Mouse (Mus musculus) MEL (cell line): ENCODE results near the gene Ggt1. TPM values are rescaled to one million over a fixed set of nuclear protein-coding genes. Genes with fewer than 3 reads are reported as not detected.

Experiments
- DNase-seq: peaks from one replicate; pipeline ENCODE4 v3.0.0; 2011; ENCODE audit warnings: low read depth, low spot score
- H3K27ac ChIP-seq: 2 replicates; pipeline ENCODE4 v1.5.1; 2012; ENCODE audit warnings: low read depth, mild to moderate bottlenecking, control low read depth, low read length, moderate library complexity; ENCODE audit not compliant: control insufficient read depth
- H3K27me3 ChIP-seq, 2 experiments: fragments of 150-350 bp in 1 of 2; sonication (generic) in 1 of 2; 2 replicates each; pipeline ENCODE4 v1.6.1; 2012; ENCODE audit warnings: low read length in 2 of 2, mild to moderate bottlenecking in 2 of 2, improper control_type of control experiment in 1 of 2, moderate library complexity in 1 of 2; ENCODE audit not compliant: insufficient read depth in 2 of 2, control insufficient read depth in 1 of 2
- H3K36me3 ChIP-seq, 2 experiments: 2 replicates each; pipeline ENCODE4 v1.6.1; 2012 to 2014; ENCODE audit warnings: low read length in 2 of 2, improper control_type of control experiment in 1 of 2, inconsistent platforms in 1 of 2, mild to moderate bottlenecking in 1 of 2; ENCODE audit not compliant: insufficient read depth in 2 of 2, control insufficient read depth in 1 of 2
- H3K4me1 ChIP-seq, 2 experiments: fragments of 150-350 bp in 1 of 2; sonication (generic) in 1 of 2; 2 replicates each; pipeline ENCODE4 v1.6.1; 2012; ENCODE audit warnings: low read length in 2 of 2, improper control_type of control experiment in 1 of 2, mild to moderate bottlenecking in 1 of 2; ENCODE audit not compliant: insufficient read depth in 2 of 2, control insufficient read depth in 1 of 2
- H3K4me3 ChIP-seq, 2 experiments: fragments of 150-350 bp in 1 of 2; sonication (generic) in 1 of 2; 2 replicates each; pipeline ENCODE4 v1.5.1; 2012; ENCODE audit warnings: low read depth in 2 of 2, low read length in 2 of 2, mild to moderate bottlenecking in 2 of 2, moderate library complexity in 2 of 2, control low read depth in 1 of 2, improper control_type of control experiment in 1 of 2; ENCODE audit not compliant: control insufficient read depth in 1 of 2, insufficient read depth in 1 of 2
- H3K79me2 ChIP-seq: 2 replicates; pipeline ENCODE4 v1.6.1; 2012; ENCODE audit warnings: mild to moderate bottlenecking, low read length, moderate library complexity; ENCODE audit not compliant: control insufficient read depth, poor library complexity, insufficient read depth
- H3K9ac ChIP-seq: 2 replicates; pipeline ENCODE4 v1.6.1; 2012; ENCODE audit warnings: low read depth, mild to moderate bottlenecking, control low read depth, low read length, moderate library complexity; ENCODE audit not compliant: control insufficient read depth, poor library complexity, severe bottlenecking
- H3K9me3 ChIP-seq: fragments of 150-350 bp; sonication (generic); replicated peaks from 2 replicates; pipeline ENCODE4 v1.6.1; 2012; ENCODE audit warnings: mild to moderate bottlenecking, low read length, improper control_type of control experiment, moderate library complexity; ENCODE audit not compliant: insufficient read depth
- CHD1 ChIP-seq: IDR thresholded peaks from 2 replicates; pipeline ENCODE4 v1.6.1; 2012; ENCODE audit warnings: low read depth, mild to moderate bottlenecking, inconsistent platforms, low read length, improper control_type of control experiment
- CHD2 ChIP-seq: IDR thresholded peaks from 2 replicates; pipeline ENCODE4 v1.6.1; 2011; ENCODE audit warnings: low read length, improper control_type of control experiment
- CTCF ChIP-seq, 3 experiments: IDR thresholded peaks in 2 of 3; conservative IDR thresholded peaks in 1 of 3; 2 replicates each; pipeline ENCODE4 v1.5.1; 2011 to 2012; ENCODE audit warnings: low read length in 3 of 3, low read depth in 2 of 3, mild to moderate bottlenecking in 2 of 3, improper control_type of control experiment in 1 of 3, inconsistent platforms in 1 of 3, mixed read lengths in 1 of 3, moderate library complexity in 1 of 3; ENCODE audit not compliant: control insufficient read depth in 1 of 3, insufficient read depth in 1 of 3, poor library complexity in 1 of 3, severe bottlenecking in 1 of 3
- EP300 ChIP-seq, 2 experiments: IDR thresholded peaks; 2 replicates each; pipeline ENCODE4 v1.6.1; 2011; ENCODE audit warnings: improper control_type of control experiment in 2 of 2, low read length in 2 of 2, low read depth in 1 of 2, mild to moderate bottlenecking in 1 of 2
- ETS1 ChIP-seq: IDR thresholded peaks from 2 replicates; pipeline ENCODE4 v1.6.1; 2012; ENCODE audit warnings: low read depth, mild to moderate bottlenecking, inconsistent platforms, low read length, improper control_type of control experiment, moderate library complexity
- GABPA ChIP-seq: IDR thresholded peaks from 2 replicates; pipeline ENCODE4 v1.6.1; 2012; ENCODE audit warnings: low read depth, mild to moderate bottlenecking, inconsistent platforms, low read length, improper control_type of control experiment, moderate library complexity
- GATA1 ChIP-seq: IDR thresholded peaks from 2 replicates; pipeline ENCODE4 v1.6.1; 2011; ENCODE audit warnings: low read depth, low read length, improper control_type of control experiment
- HCFC1 ChIP-seq: IDR thresholded peaks from 2 replicates; pipeline ENCODE4 v1.6.1; 2012; ENCODE audit warnings: low read depth, mild to moderate bottlenecking, inconsistent platforms, low read length, improper control_type of control experiment, moderate library complexity
- JUND ChIP-seq: IDR thresholded peaks from 2 replicates; pipeline ENCODE4 v1.6.1; 2011; ENCODE audit warnings: low read depth, mild to moderate bottlenecking, improper control_type of control experiment, low read length
- MAFK ChIP-seq: IDR thresholded peaks from 2 replicates; pipeline ENCODE4 v1.6.1; 2011; ENCODE audit warnings: low read depth, mild to moderate bottlenecking, low read length, improper control_type of control experiment, borderline replicate concordance
- MAX ChIP-seq: IDR thresholded peaks from 2 replicates; pipeline ENCODE4 v1.6.1; 2011; ENCODE audit warnings: low read length, improper control_type of control experiment
- MAZ ChIP-seq: IDR thresholded peaks from 2 replicates; pipeline ENCODE4 v1.6.1; 2012; ENCODE audit warnings: low read depth, mild to moderate bottlenecking, inconsistent platforms, low read length, improper control_type of control experiment
- MEF2A ChIP-seq: IDR thresholded peaks from 2 replicates; pipeline ENCODE4 v1.6.1; 2014; ENCODE audit warnings: low read depth, mild to moderate bottlenecking, inconsistent platforms, low read length, improper control_type of control experiment; ENCODE audit not compliant: poor library complexity, insufficient replicate concordance, severe bottlenecking; ENCODE audit errors: extremely low read depth
- MXI1 ChIP-seq: IDR thresholded peaks from 2 replicates; pipeline ENCODE4 v1.6.1; 2011; ENCODE audit warnings: mild to moderate bottlenecking, low read depth, low read length, improper control_type of control experiment
- MYB ChIP-seq: IDR thresholded peaks from 2 replicates; pipeline ENCODE4 v1.6.1; 2011; ENCODE audit warnings: mild to moderate bottlenecking, low read depth, low read length, improper control_type of control experiment
- NELFE ChIP-seq: IDR thresholded peaks from 2 replicates; pipeline ENCODE4 v1.6.1; 2011; ENCODE audit warnings: low read depth, low read length, improper control_type of control experiment
- POLR2A ChIP-seq, 2 experiments: IDR thresholded peaks; 2 replicates each; pipeline ENCODE4 v1.6.1; 2011 to 2012; ENCODE audit warnings: low read length in 2 of 2, mild to moderate bottlenecking in 2 of 2, control low read depth in 1 of 2, improper control_type of control experiment in 1 of 2, low read depth in 1 of 2, moderate library complexity in 1 of 2; ENCODE audit not compliant: control insufficient read depth in 1 of 2, insufficient read depth in 1 of 2, poor library complexity in 1 of 2
- RAD21 ChIP-seq: IDR thresholded peaks from 2 replicates; pipeline ENCODE4 v1.6.1; 2011; ENCODE audit warnings: mild to moderate bottlenecking, low read depth, low read length, improper control_type of control experiment
- RCOR1 ChIP-seq: IDR thresholded peaks from 2 replicates; pipeline ENCODE4 v1.6.1; 2012; ENCODE audit warnings: low read depth, mild to moderate bottlenecking, inconsistent platforms, low read length, improper control_type of control experiment
- SIN3A ChIP-seq: IDR thresholded peaks from 2 replicates; pipeline ENCODE4 v1.6.1; 2012; ENCODE audit warnings: low read length, improper control_type of control experiment, inconsistent platforms
- SMC3 ChIP-seq: IDR thresholded peaks from 2 replicates; pipeline ENCODE4 v1.6.1; 2011; ENCODE audit warnings: low read depth, low read length, improper control_type of control experiment
- TCF12 ChIP-seq: IDR thresholded peaks from 2 replicates; pipeline ENCODE4 v1.6.1; 2014; ENCODE audit warnings: low read depth, mild to moderate bottlenecking, inconsistent platforms, low read length, improper control_type of control experiment, moderate library complexity
- USF1 ChIP-seq: IDR thresholded peaks from 2 replicates; pipeline ENCODE4 v1.6.1; 2014; ENCODE audit warnings: low read depth, mild to moderate bottlenecking, inconsistent platforms, low read length, improper control_type of control experiment, moderate library complexity
- USF2 ChIP-seq, 2 experiments: IDR thresholded peaks; 2 replicates each; pipeline ENCODE4 v1.6.1; 2011 to 2012; ENCODE audit warnings: improper control_type of control experiment in 2 of 2, low read length in 2 of 2, borderline replicate concordance in 1 of 2, inconsistent platforms in 1 of 2, low read depth in 1 of 2, mild to moderate bottlenecking in 1 of 2; ENCODE audit not compliant: insufficient read depth in 1 of 2
- ZKSCAN1 ChIP-seq: IDR thresholded peaks from 2 replicates; pipeline ENCODE4 v1.6.1; 2012; ENCODE audit warnings: low read depth, mild to moderate bottlenecking, inconsistent platforms, low read length, improper control_type of control experiment, moderate library complexity
- ZMIZ1 ChIP-seq: IDR thresholded peaks from 2 replicates; pipeline ENCODE4 v1.6.1; 2012; ENCODE audit warnings: low read depth, mild to moderate bottlenecking, inconsistent platforms, low read length, improper control_type of control experiment, moderate library complexity
- polyA plus RNA-seq, 2 experiments: library from polyadenylated mRNA; stranded (reverse) in 1 of 2; unstranded in 1 of 2; fragments of >175 nt in 1 of 2; fragments of >200 nt in 1 of 2; gene quantifications; 2 replicates each; pipeline versions ENCODE4 v1.2.1 to v1.2.4; 2012; ENCODE audit warnings: low replicate concordance in 2 of 2, low read depth in 1 of 2; ENCODE audit not compliant: insufficient read length in 2 of 2, insufficient read depth in 1 of 2, missing spikeins in 1 of 2
- total RNA-seq: library from RNA; depleted of rRNA; stranded (reverse); fragments of 300-350 nt; gene quantifications from 2 replicates; pipeline ENCODE4 v1.2.3, GENCODE M21; 2012

Ggt1 gene
- total and polyA plus RNA-seq, 3 experiments = 0.46 to 3.2 TPM; not detected in 1

DNA sequence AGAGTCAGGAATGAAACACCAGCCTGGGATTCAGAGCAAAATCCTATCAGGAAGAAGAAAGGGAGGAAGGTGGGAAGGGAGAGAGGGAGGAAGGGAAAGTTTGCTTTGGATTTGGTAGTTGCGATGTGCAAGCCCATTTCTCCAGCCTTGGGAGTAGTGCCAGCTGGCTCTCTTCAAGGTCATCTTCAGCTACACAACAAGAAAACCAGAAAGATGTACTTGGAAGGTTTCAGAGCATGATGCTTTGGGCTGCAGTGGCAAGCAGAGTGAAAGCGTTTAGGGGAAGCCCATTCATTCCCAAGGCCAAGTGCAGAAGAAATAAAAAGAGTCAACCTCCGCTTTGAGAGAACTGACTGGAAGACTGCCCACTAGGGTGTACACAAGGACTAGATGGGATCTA is 66.1 kb downstream of the Ggt1 start:
- Histone ChIP-seq H3K27me3 (no peaks in the 10 kb centered on the region; a peak in 2 of 4 replicates), H3K4me1 (no peaks in the 10 kb centered on the region), H3K27ac (no peak overlapping the region), H3K4me3 (no peak overlapping the region), H3K9ac (no peak overlapping the region), H3K36me3 (no peaks in the 10 kb centered on the region), H3K9me3 (no peaks in the 10 kb centered on the region), H3K79me2 (no peaks in the 10 kb centered on the region)
- DNase-seq = no peak
- TF ChIP-seq ZKSCAN1 (no peak), ETS1 (no peak), NELFE (no peak), CHD1 (no peak), MAFK (no peak), MAX (no peak), RAD21 (no peak), GABPA (no peak), TCF12 (no peak), RCOR1 (no peak), MAZ (no peak), POLR2A (IDR thresholded peaks at IDR 0.05; ENCODE audit: control insufficient read depth in 1 of 2, insufficient read depth in 1 of 2, low read depth in 1 of 2, low read length in 2 of 2, poor library complexity in 1 of 2) (no peak), MXI1 (no peak), GATA1 (no peak)

DNA sequence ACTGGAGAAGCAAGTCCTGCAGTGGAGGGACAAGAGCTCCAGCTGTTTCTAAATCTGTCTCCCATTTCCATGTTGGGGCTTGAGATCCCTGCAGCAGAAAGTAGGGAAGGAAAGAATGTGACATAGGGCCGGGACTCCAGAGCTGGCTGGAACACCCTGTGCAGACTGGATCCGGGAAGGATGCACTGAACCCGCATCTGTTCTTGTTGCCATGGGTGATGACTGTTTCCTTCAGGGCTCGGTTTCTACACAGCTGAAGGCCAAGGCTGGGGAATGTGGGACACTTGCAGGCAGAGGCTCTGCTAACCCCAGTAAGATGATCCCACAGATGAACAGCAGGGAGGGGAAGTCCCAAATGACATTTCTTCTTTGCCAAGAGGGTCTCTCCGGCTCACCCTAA is 71.2 kb downstream of the Ggt1 start:
- Histone ChIP-seq H3K27ac (no peak overlapping the region), H3K36me3 (no peaks in the 10 kb centered on the region), H3K27me3 (no peaks in the 10 kb centered on the region; a peak in 2 of 4 replicates), H3K4me1 (no peaks in the 10 kb centered on the region), H3K4me3 (no peak overlapping the region), H3K9ac (no peak overlapping the region), H3K79me2 (no peaks in the 10 kb centered on the region), H3K9me3 (no peaks in the 10 kb centered on the region)
- no peak for DNase-seq
- TF ChIP-seq GABPA (no peak), SMC3 (no peak), USF2 (IDR thresholded peaks at IDR 0.05; ENCODE audit: borderline replicate concordance in 1 of 2, insufficient read depth in 1 of 2, low read depth in 1 of 2, low read length in 2 of 2) (no peak), EP300 (IDR thresholded peaks at IDR 0.05; ENCODE audit: low read depth in 1 of 2, low read length in 2 of 2) (no peak), MEF2A (no peak), HCFC1 (no peak), TCF12 (no peak), MYB (no peak), RAD21 (no peak), ZMIZ1 (no peak), CTCF (IDR thresholded peaks at IDR 0.05 in 2 of 3, conservative IDR thresholded peaks at IDR 0.05 in 1 of 3; ENCODE audit: control insufficient read depth in 1 of 3, insufficient read depth in 1 of 3, low read depth in 2 of 3, low read length in 3 of 3, poor library complexity in 1 of 3, severe bottlenecking in 1 of 3) (no peak), SIN3A (no peak), CHD2 (no peak), MAX (no peak), JUND (no peak), CHD1 (no peak), USF1 (no peak)
